Mouse (Mus musculus) inflammation-experienced regulatory T-cells, adult 6 months (primary cell): Measurements from ENCODE around the gene Gtf2h1. TPM values are rescaled to one million over a fixed set of nuclear protein-coding genes. Genes with fewer than 3 reads are reported as not detected.
A peak's percentile ranks its signal among the peaks of the same experiment; 100 is the strongest.
"Not testable (repeated sequence)": the region's sequence is repeated elsewhere in the genome, so short reads cannot be mapped to it uniquely, and the experiment has no call there.

Experiments used
- ATAC-seq: one replicate; pipeline ENCODE4 v1.8.0; 2017
- polyA plus RNA-seq, 3 experiments: library from polyadenylated mRNA; unstranded; fragments of 100-300 nt; shearing (Covaris generic); gene quantifications; one replicate each; pipeline ENCODE4 v1.2.1; 2017

Gtf2h1 gene
- polyA plus RNA-seq: 10 to 100 TPM; 26.7 to 29.9 (median 27.0) TPM

DNA sequence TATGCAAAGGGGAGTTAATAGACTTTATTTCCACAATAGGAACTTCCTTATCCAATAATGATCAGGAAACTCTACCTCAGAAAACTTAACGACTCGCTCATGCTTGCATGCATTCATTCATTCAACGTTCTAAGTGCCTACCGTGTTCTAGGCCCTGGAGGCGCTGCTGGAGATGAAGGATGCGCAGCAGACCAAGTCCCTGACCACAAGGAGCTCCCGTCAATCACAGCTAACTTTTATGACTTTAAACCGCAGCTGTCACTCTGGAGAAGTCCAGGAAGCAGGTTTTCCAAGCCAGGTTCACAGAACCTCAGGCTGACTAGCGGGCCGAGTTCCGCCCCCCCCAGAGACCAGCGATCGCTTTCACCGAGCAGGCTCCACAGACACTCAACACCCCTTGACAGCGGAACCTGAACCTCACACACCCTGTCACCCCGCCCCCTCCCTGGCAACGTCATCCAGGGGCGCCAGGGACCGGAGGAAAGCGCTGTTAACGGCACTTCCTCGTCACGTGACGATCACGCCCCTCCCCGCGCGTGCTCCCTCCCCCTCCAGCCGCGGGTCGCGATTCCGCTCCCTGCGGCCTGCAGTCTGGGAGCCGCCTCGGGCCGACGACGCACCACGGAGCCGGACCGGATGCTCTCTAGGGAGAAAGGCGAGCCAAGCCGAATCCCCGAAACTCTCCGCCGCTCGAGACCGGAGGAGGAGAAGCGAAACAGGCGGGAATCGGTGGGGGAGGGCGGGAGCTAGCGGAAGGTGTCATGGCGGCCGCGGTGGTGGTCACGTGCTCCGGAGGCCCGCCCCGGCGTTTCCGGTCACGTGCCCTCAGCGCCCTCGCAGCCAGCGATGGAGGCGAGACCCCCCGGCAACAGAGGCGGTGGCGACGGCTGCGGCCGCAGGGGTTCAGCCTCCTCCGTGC lies at the start of gene Gtf2h1, which contains the start of gene Hps5:
Gene Gtf2h1 (plus strand): TSS at position 817 of the 919 bp plus-strand sequence.
Gene Hps5 (minus strand): TSS at position 778 of the 919 bp plus-strand sequence.
- ATAC-seq: peak; percentile 91

DNA sequence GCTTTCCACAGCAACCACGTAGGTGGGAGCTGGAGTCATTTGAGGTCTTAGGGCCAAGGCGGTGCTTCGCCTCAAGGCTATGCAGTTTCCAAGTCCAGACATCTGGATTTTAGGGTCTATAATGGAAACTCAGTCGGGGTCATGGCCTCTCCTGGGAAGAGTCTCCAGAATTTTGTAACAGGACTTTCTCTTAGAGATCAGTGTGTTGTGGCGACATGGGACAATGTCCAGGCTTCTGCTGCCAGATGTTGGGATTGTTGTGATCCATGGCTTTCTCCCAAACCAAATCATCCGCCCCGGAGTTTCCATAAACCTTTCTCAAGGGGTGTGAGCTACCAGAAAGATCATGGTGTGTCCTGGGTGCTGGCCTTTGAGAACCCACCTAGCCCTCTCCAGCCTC lies 49.5 kb upstream of the Gtf2h1 start:
- ATAC-seq: no peak

DNA sequence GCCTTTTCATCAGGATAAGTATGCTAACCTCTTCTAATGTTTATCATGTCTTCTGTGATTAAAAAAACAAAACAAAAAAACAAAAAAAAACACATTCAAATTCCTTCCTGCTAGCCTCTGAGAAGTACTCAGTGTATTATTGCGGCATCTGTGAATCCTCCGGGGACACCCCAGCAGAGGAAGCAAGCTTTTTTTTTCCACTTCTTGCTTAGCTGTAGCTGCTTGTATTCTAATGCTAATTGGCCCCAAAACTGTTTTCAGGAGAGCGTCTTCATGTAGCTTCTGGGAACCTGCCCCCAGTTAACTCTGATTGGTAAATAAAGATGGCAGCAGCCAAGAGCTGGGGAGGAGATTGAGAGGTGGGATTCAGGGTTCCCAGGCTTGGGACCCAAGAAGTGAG lies 47.4 kb upstream of the Gtf2h1 start:
- no peak for ATAC-seq

DNA sequence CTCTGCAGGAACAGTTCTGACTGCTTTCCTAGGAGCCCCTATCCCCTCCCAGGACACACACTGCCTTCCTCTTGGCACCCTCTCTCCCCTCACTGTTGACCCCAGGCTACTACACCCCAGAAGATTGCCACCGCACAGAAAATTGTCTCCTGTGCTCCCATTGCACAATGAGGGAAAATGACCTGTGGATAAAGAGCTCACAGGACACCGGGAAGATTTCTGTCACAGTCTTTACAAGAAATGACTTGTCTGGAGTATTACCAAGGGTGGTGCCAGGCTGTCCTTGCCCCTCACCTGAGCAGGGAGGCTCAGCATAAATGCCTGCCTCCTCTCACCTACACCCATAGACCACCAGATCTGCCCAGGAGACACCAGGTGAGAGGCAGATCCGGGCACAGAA lies 44.4 kb upstream of the Gtf2h1 start, which contains the start of gene Saa2:
Gene Saa2 (plus strand): TSS at position 301 of the 400 bp plus-strand sequence.
- ATAC-seq: no peak

DNA sequence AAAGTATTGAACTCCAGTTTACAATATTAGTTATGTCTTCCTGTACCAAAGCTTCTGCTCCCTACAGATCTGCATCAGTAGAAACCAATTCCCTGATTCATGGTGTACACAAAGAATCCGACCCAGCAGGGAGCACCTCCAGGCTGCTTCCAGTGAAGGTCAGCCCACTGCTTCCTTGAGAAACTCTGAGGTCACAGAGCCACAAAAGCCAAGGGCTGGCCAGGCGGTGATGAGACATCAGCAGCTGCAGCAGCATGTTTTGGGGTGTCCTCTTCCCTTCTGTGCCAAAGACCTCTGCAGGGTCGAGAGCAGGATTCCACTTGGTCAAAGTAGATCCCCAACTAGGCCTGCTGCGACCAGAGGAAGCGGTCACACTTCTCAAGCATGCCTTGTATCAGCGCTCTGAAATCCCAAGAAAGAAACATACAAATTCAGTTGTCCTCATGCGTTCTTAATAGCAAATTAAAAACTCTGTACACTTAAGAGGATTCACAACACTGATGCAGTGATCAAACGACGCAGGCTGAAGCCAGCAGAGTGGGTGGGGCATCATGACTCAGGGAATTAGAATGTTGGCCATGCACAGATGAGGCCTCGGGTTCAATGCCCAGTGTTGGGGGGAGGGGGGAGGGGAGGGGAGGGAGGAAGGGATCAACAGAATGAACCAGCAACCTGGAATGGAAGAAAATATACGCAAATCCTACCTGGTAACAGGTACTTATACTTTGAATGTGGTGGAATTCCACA lies 34.7 kb upstream of the Gtf2h1 start:
- ATAC-seq: no peak

DNA sequence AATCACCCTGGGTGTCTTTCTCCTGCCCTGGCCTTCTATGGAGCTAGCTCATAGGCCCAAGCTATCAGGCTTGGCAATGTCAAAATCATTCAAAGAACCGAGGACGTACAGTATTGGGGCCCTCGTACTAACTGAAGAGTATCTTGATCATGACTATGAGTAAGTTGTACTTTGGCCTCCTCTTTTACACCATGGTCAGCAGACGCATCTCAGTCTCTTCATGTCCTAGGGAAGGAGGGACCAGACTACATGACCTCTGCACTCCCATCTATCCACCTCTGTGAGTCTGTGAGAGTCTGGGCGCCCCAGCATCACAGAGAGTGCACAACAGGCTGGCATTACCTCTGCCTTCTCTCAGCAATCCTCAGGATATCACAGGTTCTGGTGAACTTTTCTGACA lies 33.3 kb upstream of the Gtf2h1 start:
- ATAC-seq: no peak

DNA sequence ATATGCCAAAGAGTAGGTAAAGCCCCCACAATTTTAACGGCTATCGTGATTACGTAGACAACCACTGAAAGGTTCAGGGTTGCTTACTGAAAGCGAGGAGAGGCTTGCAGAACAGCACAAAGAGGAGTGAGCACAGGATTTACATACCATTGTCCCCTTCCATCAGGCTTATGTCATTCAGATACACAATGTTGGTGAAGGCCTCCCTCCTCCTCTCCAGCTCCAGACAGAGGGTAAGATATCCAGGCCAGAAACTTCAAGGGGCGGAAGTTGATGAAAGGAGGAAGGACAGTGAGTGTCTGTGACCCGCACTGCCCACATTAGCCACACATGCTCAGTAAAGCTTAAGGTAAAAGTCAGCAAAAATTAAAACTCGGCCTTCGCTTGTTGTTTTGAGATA lies 31.2 kb upstream of the Gtf2h1 start:
- no peak for ATAC-seq

DNA sequence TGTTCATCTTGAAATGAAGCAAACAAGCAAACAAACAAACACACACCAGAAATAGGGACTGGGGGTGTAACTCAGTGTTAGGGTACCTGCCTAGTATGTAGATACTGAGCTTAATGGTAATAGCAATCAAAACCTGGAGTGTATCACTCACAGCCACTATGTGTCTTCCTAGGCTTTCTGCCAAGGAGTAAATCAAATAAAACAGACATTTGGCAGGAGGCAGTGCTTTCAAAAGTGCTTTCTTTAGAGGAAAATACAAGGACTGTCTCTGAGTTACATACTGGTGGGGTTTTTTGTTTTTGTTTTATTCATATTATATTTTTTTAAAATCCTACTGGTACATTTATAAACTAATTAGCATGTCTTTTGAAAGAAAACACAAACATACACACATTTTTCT lies 28.5 kb upstream of the Gtf2h1 start:
- no peak for ATAC-seq

DNA sequence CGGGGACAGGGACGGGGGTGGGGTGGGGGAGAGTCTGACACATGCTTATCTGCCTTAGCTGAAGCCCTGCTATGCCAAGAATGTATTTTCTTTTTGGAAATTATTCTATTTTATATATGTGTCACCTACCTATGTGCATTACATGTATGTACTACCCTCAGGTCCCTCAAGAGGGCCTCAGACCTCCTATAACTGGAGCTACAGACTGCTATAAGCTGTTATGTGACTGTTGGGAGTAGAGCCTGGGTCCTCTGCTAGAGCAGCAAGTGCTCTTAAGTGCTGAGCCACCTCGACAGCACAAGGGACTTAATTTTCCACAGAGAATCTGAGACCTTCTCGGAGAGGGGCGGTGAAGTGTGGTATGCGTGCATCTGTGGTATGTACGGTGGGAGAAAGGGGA lies 27.5 kb upstream of the Gtf2h1 start:
- ATAC-seq: no peak

DNA sequence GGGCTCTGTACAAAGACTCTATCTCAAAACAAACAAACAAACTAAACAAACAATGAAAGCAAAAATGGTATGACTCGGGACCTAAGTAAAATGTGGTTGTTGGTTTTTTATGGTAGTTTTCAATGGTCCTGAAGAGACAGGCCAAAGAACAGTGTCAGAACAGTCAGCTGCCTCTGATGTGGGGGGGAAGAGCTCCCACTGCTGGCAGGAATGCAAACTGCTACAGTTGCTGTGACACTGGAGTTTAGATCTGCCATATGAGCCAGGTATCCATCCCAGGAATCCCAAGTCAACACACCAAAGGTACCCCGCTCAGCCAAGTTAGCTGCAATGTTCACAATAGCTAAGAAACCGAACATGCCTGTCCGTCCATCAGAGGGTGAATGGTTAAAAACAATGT lies 25.2 kb upstream of the Gtf2h1 start:
- peak; percentile 67 for ATAC-seq

DNA sequence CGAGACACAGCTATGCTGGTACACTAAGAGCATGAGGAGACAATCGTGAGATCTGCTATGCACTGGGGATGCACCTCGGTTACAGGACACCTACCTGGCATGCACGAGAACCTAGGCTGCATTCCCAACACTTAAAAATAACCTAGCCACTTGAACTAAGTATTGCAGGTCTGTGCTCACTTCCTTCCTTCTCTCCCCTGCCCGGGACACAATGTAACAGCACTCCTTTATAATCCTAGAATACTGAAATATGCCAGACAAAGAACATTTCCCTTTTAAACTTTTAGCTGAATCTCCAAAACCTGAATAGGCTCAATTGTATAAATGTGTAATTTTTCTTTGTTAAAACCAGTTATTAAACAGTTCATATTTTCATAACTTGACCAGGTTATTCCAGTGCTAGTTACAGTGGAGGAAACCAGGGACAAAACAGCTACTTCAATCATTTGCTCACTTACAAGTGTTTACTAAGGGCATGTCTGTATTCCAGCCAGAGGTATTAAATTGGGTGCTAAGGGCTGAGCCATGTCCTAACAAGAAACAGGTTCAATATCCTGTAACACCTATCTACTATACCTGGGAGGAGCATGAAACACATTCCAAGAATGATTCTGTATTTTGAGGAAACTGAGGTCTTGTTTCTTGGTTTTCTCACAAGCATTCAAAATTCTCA lies 6.6 kb upstream of the Gtf2h1 start:
- ATAC-seq: no peak

DNA sequence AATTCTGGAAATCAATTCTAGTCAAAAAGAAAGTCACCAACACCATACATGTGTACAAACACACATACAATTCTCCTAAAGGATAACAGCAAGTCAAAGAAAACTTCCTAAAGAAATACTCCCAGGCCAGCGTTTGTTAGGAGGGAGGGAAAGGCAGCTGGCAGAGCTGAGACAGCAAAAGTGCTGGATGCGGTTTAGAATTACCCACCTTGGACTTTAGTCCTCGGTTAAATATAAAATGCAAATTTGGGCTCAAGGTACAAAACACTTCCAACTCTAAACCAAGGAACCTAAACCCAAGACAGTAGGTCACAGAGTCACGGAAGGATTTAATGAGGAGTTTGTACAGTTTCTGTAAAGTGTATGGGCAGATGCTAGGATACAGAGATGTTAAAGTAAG lies 2.0 kb upstream of the Gtf2h1 start:
- ATAC-seq: no peak

DNA sequence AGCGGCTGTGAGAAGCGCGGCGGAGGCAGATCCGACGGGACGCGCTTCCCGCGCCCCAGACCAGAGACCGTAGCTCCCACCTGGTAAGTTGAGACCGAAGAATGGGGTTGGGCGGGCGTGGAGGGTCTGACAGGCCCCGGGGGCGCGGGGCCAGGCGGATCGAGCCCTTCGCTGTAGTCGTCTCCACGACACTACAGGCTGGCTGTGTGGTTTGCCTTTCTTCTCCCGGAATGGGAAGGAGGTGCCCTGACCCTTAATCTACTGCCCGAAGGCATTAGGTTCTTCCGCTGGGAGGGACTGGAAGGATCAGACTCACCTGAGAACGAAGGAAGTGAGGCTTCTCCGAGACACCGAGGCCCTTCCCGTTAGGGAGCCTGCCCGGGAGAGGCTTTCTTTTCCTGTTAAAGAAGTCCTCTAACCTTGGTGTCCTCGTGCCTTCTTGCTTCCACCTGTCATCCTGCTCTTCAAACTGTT lies 340 bp downstream of the Gtf2h1 start:
- ATAC-seq: peak; percentile 15

DNA sequence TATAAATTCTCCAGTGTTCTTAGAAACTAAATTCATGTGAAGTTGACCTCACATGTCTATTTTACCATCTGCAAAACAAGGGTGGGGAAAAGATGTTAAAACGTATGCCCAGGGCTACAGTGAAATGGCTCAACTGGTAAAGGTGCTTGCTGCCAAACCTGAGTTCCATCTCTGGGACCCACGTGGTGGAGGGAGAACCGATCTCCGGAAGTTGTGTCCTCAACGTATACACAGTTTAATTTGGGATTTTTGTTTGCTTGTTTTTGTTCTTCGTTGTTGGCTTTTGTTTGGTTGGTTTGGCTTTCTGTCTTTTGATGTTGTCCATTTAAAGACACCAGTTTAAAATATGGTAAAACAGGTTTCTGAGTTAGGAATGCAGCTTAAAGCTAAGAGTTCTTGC lies 876 bp downstream of the Gtf2h1 start:
- no peak for ATAC-seq

DNA sequence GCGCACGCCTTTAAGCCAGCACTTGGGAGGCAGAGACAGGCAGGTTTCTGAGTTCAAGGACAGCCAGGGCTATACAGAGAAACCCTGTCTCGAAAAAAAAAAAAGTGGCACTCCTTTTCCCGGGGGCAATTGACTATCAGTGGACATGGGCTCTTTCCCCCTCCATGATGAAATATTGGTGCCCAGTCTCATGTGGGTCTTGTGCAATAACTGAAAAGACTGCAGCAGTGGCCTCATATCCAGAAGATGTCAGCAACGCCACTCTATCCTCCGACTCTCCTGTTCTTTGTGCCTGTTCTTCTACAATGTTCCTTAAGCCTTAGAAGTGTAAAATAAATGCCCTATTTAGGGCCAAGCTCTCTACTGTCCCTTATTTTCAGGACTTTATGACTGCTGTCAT lies 14.4 kb downstream of the Gtf2h1 start:
- no peak for ATAC-seq

DNA sequence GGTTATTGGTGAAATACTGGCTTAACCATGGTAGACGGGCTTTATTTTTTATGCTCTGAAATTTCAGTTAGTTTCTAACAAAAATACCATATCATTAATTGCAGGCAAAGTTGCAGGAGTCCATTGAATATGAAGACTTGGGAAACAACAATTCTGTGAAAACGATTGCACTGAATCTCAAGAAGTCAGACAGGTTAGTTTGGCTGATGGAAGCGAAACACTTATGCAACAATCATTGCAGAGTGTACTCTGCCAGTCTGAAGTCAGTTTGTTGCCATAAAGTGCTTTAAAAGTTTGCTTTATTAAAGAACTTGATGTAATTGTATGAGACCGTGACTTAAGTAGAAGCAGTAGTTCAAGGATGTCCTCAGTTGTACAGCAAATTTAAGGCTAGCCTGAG lies 18.1 kb downstream of the Gtf2h1 start:
- ATAC-seq: no peak

DNA sequence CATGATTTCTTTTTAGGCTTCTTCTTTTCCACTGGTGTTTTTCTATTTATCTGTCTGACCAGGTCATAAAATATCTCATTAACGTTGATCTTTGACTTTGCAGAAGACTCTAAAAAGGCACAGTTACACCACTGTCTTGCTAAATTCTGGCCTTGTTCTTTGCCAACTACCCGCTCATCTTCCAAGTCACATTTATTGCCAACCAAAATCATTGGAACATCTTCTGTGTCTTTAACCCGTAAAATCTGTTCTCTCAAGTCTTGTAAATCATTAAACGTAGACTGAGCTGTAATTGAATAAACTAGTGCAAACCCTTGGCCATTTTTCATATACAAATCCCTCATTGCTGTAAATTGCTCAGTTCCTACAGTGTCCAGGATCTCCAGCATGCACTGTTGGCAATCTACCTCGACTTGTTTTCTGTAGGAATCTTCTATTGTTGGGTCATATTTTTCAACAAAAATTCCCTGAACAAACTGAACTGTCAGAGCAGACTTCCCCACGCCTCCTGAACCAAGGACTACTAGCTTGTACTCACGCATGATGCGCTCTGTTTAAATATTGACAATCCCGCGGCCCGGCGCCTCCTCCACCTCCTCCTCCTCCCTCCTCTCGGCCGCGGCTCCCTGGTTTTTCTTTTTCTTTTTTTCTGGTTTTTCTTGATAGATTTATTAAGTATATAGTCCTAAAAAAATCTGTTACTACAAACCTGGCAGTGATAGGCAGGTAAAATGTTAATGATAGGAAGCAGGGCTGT lies 25.2 kb downstream of the Gtf2h1 start:
- not testable (repeated sequence) for ATAC-seq

DNA sequence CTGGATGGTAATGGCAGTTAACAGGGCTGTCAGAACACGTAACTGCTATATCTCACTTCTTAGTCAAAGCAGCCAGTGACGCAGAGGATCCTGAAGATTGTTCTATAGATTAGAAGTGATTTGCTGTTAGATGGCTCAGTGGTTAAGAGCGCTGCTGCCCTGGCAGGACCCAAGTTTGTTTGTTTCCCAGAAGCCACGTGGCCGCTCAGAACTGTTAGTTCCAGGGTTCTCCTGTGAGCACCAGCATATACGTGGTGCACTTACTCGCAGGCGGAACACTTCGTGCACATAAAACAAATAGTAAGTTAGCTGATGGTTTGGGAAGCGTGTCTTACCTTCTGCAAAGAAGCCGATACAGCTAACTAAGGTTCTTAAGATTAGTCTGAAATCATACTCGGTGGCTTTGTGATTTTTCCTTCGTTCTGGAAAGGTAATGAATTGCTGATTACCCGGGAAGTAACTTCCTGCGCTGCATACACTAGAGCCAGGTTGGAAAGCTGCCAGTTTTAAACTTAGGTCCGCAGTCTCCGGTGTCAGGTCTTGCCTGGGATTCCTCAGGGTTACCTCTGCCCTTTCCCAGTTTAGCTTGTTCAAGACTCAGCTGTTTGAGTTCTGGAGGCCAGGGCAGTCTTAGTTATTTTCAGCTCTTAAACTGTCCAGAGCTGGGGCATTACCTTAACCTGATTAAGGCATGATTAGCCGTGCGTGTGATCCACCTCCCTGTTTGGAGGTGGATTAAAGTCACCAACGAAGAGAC lies 31.3 kb downstream of the Gtf2h1 start:
- no peak for ATAC-seq

DNA sequence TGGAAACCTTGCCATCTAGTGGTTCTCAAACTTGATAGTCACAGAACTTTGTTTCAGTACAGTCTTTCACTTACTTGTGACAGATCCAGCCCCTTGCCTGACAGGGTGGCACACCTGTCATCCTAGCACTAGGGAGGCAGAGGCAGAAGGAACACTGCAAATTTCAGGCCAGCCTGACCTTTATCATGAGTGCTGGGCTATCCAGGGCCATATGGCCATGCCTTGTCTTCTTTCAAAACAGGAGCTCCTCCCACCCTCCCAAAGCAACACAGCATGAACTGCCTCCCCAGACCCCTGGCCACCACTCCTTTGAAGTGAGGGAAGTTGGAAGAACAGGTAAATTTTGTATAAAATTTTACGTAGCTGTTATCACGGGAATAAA lies 31.9 kb downstream of the Gtf2h1 start:
- no peak for ATAC-seq

DNA sequence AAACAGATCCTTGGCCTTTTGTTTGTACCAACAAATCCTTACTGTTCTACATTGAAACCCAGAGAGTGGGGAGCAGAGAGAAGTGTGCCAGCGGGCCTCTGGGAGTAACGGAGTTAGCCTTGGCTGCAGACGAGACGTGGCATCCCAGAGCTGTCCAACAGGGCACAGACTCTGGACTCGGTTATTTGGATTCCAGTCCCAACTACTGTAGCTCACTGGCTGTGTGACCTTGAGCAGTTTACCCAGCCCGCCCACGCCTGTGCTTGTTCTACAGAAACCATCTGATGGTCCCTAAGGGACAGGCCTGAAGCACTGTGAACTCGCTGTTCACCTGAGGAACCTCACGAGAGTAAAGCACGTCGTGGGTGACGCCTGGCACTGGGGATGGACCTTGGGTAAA lies 34.0 kb downstream of the Gtf2h1 start:
- no peak for ATAC-seq

DNA sequence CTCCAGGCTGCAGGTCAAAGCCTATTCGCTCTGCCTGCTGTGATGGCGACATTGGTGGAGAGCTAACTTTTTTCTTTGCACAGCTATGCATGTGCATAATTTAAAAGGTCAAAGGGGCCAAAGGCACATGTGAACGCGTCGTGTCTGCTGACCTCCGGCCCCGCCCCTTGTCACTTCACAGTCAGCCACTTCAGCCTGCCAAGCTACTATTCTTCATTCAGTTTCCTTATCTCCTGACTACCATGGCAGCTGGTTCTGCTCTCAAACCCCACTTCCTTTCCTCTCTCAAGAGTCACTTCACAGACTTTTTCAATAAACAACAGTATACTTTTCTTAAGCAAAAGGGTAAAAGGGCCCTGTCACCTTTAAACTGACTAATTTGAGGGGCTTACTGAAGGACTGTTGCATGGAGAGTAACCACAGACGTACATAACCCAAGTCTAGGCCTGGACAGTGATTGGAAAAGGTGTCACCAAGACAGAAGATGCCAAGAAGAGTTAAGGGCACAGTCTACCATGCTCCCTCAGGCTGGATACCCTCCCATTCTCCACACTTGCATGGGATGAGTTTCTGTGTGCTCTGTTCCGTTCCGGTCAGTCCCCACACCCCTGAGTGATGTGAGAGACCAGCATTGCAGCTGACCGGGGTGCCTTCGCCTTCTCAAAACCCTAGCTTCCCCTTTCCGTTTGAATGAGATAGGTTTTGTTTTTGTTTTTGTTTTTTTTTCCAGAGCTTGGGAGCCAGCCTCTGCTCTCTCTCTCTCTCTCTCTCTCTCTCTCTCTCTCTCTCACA lies 35.1 kb downstream of the Gtf2h1 start:
- ATAC-seq: no peak
